Mouse (Mus musculus): Measurements from ENCODE around the gene Gmppa.

The Gmppa gene

DNA sequence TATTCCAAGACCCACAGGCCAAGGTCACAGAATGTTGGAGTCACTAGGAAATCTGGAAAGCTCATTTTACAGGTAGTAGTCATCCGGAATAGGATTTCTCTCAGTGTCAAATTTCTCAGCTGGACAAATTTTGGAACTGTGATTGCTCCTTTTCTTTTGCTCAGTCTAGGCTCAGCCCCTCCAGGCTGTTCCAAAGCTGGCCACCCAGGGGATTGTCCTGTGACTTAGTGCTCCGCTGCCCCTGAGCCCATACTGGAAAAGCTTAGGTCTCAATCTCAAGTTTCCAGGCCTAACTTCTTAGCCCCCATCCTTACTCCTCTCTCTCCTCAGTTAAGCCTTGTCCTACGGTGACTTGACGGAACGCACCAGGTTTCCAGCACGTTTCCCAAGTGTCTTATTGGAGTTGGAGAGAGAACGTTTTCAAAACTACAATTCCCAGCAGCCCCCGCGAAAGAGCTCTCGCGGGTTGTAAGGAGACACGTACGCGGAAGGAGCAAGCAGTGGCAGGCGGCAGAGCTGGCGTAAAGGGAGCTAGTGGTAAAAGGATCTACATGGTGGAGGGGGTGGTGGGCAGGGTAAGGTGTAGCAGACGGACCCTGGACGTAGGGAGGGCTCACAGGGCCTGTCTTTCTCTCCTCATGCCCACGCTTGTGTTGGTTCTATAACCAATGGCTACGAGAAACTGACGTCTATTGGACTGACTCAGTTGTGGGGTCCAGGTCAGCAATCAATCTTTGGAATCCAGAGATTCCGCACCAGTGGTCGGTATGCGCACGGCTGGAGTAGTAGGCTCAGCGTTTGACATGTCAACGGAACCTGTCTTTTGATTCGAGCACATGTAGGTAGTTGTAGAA is at the start of gene Gmppa:
Gene Gmppa (plus strand): TSS at position 456 of the 854 bp plus-strand sequence.
- DNase-seq (ENCODE audit: low read depth, low spot score), result no peak

DNA sequence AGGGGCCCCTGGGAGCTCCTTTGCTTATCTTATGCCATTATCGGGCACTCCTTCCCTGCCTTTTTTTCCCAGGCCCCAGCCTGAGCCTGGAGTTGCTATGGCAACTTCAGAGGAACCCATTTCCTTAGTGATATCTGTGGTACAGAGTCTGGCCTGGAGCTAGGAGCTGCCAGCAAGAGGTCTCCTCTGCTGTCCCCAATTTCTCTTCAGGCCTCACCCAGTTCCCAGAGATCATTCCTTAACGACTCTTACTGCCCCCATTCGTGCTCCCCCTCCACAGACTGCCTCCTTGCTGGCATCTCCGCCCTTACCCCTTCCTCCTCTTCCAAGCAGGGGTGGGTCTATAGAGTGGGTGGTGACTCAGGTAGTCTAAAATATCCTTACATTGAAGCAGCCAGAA is 49.6 kb upstream of the Gmppa start:
- no peak for DNase-seq (ENCODE audit: low read depth, low spot score)

DNA sequence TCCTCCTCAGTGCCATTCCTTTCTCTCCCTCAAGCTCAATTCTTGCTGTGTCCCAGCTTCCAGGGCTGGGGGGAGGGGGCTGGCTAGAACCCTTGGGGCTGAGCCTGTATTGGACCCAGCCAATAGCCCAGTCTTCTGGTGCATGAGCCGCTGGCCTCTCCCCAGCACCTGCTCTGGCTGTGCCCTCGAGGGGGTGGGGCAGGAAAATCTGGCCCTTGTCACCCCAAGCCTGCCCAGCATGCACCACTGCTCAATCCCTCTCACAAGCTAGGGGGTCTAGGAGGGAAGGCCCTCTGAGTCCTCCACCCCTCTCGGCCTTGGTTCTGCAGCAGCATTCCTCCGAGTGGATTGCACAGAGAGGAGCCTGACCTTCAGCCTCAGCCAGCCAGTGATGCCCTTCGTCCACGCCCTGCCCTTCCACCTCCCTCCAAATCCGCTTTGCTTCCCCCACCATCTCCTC is 48.2 kb upstream of the Gmppa start:
- DNase-seq (ENCODE audit: low read depth, low spot score), result no peak

DNA sequence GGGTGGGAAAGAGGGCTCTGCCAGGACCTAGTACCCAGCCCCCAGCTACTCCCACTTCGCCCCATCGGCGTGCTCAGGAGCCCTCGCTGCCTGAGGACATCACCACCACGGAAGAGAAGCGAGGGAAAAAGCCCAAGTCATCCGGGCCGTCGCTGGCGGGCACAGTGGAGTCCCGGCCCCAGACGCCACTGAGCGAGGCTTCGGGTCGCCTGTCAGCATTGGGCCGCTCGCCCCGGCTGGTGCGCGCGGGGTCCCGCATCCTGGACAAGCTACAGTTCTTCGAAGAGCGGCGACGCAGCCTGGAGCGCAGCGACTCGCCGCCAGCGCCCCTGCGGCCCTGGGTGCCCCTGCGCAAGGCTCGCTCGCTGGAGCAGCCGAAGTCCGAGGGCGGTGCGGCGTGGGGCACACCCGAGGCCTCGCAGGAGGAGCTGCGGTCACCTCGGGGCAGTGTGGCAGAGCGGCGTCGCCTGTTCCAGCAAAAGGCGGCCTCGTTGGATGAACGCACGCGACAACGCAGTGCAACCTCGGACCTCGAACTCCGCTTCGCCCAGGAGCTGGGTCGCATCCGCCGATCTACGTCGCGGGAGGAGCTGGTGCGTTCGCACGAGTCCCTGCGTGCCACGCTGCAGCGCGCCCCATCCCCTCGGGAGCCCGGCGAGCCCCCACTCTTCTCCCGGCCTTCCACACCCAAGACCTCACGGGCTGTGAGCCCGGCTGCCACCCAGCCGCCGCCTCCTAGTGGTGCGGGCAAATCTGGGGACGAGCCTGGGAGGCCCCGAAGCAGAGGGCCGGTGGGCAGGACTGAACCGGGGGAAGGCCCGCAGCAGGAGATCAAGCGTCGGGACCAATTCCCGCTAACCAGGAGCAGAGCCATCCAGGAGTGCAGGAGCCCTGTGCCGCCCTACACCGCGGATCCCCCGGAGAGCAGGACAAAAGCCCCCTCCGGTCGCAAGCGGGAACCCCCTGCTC is 47.5 kb upstream of the Gmppa start:
- no peak for DNase-seq (ENCODE audit: low read depth, low spot score)

DNA sequence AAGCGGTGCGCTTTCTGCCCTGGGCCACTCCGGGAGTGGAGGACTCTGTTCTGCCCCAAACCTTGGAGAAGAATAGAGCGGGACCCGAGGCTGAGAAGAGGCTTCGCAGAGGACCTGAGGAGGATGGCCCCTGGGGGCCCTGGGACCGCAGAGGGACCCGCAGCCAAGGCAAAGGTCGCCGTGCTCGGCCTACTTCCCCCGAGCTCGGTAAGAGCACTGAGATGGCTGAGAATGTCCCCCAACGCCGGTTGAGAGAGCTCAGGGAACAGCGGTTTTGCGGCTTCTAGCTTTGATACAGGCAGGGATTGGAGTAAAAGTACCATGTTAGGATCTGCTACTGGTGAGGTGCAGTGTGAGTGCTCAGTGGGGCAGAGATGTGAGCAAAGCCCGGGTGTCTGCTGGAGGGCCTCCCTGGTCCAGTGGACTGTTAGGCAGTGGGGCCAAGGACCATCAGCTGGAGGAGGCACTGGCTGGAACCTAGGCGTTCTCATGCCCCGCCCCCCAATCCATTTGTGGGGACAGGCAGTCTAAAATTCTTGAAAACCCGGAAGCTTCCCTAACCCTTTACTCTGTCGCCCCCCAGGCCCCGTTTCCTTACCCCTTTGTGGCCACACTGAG is 46.7 kb upstream of the Gmppa start:
- no peak for DNase-seq (ENCODE audit: low read depth, low spot score)

DNA sequence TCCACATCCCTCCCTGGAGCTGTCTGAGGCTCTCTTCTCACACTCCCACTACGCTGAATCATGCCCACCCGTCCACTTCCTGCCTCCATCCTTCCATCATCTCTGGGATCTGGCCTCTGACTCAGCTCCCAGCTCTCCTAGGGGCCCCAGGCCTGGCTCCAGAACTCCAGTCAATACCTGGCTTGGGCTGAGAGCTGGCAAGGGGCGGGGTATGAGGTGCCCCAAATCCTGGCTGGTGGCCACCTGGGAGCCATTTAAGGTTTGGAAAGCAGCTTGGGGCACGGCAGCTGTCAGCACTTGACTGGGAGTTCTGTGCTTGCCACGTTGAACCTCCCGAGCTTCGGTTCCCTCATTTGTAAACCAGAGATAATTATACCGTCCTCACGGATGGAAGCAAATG is 42.6 kb upstream of the Gmppa start:
- no peak for DNase-seq (ENCODE audit: low read depth, low spot score)

DNA sequence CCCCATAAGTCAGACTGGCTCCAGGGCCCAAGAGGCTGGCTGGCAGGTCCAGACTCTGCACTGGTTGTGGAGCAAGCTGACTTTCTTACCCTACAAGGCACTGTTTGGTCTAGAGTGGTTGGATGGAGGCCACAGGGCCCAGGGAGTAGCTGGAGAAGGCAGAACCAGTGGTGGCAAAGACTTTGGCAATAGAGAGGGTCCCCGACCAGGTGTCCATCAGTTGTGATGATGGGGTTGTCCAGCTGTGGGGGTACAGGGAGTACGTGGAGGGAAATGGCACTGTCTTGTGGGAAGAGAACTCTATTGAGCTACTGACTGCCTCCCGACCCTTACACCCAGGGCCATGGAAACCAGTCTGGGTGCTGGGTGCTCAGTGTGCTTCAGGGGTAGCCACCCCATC is 41.9 kb upstream of the Gmppa start:
- DNase-seq (ENCODE audit: low read depth, low spot score), result no peak

DNA sequence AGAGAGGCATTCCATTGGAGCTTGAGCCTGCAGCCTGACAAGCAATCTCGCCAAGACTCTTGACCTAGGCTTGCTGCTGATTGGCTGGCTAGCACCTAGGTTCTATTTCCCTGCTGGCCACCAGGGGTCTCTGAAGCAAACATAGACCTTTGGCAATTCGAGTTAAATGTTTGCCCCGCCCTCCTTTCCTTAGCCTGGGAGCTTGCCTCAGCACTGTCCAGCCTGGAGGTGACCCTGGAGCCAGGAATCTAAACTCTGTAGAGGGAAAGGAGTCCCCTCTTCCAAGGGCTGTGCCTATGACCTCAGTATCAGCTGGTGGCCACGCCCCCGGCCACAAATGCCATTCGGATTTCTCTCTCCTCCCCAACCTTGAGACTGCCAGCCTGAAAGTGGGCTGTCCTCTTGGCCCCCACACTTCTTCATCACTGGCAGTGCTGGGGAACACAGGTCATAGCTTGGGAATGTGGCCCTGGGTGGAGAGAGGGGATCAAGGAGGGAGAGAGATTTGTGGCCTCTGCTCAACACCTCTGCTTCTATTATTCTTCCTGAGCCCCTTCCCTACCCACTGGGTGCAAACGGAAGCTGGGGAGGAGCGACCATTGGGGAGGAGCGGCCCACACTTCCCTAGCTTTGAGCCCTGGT is 36.8 kb upstream of the Gmppa start:
- DNase-seq (ENCODE audit: low read depth, low spot score), result no peak

DNA sequence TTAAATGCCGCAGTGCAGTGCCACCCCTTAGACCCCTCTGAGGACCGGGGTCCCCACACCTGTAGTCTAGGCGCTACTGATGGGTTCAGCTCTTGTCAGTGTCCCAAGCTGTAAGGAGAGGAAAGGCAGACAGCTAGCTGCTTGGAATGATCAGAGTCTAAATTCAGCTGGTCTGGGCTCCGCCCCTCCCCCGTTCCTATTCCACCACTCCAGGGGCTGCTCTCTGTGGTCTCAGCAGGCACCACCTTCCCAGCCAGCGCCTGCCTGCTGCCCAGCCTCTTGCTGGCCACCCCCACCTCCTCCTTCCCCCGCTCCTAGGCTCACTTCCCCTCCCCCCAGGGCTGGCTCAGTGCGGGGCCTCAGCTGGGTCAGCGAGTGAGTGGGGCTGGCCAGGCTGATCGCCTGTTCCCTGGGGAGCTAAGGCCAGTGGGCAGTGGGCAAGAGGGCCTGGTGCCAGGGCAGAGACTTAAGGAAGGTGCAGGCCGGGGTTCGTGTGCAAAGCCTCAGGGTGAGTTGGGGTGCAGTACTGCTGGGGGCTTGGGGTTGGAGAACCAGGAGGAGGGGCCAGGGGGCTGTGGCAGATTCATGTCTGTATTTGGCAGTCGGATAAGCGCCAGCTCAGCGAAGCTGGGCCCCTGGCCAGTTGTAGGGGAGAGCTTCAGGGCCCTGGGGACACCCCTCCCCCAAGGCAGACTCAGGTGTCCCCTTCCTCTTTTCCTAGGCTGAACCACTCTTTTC is 35.8 kb upstream of the Gmppa start:
- DNase-seq (ENCODE audit: low read depth, low spot score), result no peak

DNA sequence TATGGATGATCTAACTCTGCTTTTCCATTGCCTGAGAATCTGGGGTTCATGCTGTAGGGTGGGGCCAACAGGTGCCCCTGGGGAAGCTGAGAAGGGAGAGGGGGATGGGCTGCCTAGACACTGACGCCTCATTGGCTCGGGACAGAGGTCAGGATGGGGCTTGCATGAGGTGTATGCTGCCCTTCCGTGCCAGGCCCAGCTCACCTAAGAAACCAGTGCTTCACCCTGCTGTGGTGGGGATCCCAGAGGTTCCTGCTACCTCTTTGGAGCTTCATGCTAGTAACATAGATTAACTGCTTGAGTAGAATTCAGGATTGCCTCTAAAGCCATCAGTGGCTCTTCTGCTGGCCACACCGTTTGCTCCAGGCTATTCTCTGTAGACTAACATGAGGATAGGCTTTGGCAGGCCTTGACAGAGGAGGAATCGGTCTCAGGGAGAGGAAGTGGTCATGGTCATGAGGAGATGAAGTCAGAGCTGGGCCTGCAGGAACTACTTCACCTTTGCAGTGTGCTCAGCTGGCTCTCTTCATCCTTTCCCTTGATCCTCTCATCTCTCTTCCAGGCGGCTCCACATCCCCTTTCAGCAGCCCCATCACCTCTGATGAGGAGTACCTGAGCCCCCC is 35.1 kb upstream of the Gmppa start:
- DNase-seq (ENCODE audit: low read depth, low spot score), result no peak

DNA sequence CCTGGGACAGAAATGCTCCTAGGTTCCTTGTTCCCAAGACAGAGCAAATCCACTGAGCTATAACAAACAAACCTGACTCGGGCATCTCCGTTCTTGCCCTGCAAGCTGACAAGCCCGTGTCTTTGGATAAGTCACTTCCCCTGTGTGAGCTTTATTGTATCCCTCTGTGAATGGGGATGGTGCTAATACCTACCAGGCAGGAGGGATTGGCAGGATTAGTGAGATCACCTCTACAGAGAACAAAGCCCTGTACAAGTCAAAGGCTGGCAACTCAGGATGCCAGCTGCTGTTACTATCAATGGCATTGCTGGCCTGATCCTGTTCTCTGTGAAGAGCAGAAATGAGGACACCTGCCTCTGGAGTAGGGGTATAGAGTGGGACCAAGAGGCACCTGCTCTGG is 30.2 kb upstream of the Gmppa start:
- DNase-seq (ENCODE audit: low read depth, low spot score), result no peak

DNA sequence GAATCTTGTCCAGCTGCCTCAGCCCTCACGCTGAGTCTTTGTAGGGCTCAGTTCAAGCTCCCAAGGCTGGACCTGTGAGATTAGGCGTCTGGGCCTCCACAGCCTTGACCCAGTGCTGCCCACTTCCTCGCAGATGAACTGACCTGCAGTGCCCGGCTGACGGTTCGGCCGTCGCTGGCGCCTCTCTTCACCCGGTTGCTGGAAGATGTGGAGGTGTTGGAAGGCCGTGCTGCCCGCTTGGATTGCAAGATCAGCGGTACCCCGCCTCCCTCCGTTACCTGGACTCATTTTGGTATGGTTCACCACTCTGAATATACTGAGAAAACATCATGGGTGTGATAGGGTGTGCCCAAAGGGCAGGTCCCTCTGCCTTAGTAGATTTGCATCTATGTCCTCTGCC is 29.6 kb upstream of the Gmppa start:
- no peak for DNase-seq (ENCODE audit: low read depth, low spot score)

DNA sequence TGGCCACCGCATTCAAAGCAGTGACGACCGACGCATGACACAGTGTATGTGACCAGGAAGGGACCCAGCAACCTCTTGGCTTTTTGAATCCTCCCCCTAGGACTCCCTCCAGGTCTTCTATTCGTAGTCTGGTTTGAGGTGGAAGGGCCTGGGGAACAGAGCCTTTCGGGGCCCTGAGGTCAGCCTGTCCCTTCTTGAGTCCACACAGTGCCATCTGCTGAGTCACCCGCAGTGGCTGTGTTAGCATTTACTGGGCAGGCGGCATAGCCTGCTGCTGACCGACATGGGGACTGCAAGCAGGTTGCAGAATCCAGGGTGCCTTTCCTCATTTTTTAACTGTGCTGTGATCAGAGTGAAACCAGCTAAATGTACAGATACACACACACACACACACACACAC is 28.7 kb upstream of the Gmppa start:
- no peak for DNase-seq (ENCODE audit: low read depth, low spot score)

DNA sequence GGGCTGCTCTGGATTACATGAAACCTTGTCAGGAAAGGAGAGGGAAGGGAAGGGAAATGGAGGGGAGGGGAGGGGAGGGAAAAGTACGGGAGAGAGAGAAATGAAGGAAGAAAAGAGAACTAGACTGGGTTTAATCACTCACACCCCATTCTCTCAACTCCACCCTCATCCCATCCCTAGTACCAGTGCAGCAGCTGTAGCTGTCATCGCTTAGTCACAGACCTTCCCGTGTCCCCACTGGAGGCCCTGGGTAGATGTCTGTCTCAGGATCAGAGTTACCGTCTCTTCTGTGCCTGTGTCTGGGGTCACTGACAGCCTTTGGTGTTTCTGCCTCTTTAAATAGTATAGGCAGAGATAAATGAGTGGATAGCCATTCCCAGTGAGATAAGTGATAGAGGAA is 27.5 kb upstream of the Gmppa start:
- no peak for DNase-seq (ENCODE audit: low read depth, low spot score)

DNA sequence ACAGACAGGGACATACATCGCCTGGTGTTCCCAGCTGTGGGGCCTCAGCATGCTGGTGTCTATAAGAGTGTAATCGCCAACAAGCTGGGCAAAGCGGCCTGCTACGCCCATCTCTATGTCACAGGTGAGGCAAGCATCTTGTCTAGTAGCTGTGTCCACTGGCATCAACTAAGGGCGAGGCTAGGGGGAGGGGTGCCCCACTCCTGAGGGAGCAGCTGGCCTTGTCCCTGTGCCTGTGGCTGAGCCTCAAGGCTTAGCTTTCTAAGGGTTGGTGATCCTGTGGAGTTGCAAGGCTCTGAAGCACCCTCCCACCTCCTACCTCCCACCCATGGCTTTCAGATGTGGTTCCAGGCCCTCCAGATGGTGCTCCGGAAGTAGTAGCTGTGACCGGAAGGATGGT is 25.8 kb upstream of the Gmppa start:
- DNase-seq (ENCODE audit: low read depth, low spot score), result no peak

DNA sequence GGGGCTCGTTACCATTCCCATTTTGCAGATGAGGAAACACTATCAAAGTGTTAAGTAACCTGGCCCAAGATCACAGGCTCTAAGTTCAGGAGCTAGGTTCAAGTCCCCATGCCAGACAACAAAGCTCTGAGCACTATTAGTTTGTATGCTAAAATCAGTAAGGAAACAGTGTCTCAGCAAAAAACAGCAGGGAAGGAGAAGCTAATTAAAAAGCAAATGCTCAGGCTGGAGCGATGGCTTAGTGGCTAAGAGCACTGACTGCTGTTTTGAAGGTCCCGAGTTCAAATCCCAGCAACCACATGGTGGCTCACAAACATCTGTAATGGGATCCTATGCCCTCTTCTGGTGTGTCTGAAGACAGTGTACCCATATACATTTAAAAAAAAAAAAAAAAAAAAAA is 23.5 kb upstream of the Gmppa start:
- no peak for DNase-seq (ENCODE audit: low read depth, low spot score)

DNA sequence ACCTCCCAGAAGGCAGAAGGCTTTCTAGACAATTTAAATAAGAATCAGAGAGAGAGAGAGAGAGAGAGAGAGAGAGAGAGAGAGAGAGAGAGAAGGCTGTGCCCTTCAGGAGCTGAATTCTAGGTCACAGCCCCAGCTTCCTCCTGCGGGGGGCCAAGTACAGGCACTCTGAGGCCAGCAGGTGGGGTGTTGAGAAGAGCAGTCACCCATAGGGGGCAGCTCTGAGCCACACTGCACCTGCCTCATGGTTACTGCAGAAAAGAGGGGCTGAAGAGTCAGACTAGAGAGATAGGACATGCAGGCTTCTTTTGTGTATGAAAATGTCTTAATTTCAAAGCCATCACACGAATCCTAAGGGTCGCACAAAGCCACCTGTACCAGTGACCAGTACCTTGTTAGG is 22.0 kb upstream of the Gmppa start:
- no peak for DNase-seq (ENCODE audit: low read depth, low spot score)

DNA sequence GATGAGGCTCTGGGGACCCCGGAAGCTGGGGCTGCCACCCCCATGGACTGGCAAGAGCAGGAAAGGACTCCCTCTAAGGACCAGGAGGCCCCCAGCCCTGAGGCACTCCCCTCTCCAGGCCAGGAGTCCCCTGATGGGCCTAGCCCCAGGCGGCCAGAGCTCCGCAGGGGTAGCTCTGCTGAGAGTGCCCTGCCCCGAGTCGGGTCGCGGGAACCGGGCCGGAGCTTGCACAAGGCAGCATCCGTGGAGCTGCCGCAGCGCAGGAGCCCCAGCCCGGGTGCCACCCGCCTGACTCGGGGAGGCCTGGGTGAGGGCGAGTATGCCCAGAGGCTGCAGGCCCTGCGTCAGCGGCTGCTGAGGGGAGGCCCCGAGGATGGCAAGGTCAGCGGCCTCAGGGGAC is 13.9 kb upstream of the Gmppa start:
- DNase-seq (ENCODE audit: low read depth, low spot score), result no peak

DNA sequence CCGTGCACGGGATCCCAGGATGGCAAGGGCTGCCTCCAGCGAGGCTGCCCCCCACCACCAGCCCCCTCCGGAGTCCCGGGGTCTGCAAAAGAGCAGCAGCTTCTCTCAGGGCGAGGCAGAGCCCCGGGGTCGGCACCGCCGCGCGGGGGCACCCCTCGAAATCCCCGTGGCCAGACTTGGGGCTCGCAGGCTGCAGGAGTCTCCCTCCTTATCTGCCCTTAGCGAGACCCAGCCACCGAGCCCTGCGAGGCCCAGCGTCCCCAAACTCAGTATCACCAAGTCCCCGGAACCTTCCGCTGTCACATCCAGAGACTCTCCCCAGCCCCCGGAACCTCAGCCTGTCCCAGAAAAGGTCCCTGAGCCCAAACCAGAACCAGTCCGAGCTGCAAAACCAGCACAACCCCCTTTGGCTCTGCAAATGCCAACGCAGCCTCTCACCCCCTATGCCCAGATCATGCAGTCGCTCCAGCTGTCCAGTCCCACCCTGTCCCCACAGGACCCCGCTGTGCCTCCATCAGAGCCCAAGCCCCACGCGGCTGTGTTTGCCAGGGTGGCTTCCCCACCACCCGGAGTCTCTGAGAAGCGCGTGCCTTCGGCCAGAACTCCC is 13.4 kb upstream of the Gmppa start:
- DNase-seq (ENCODE audit: low read depth, low spot score), result no peak

DNA sequence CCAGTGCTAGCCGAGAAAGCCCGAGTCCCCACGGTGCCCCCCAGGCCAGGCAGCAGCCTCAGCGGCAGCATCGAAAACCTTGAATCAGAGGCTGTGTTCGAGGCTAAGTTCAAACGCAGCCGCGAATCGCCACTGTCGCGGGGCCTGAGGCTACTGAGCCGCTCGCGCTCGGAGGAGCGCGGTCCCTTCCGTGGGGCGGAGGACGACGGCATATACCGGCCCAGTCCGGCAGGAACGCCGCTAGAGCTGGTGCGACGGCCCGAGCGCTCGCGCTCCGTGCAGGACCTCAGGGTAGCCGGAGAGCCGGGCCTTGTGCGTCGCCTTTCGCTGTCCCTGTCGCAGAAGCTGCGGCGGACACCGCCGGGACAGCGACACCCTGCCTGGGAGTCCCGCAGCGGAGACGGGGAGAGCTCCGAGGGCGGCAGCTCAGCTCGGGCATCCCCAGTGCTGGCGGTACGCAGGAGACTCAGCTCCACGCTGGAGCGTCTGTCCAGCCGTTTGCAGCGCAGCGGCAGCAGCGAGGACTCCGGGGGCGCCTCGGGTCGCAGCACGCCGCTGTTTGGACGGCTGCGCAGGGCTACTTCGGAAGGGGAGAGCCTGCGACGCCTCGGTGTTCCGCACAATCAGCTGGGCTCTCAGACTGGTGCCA is 12.8 kb upstream of the Gmppa start:
- no peak for DNase-seq (ENCODE audit: low read depth, low spot score)

Measured in WW6 (cell line).